Comparison of ENCODE assay signal across 9 mouse cellular contexts in the genomic region with DNA sequence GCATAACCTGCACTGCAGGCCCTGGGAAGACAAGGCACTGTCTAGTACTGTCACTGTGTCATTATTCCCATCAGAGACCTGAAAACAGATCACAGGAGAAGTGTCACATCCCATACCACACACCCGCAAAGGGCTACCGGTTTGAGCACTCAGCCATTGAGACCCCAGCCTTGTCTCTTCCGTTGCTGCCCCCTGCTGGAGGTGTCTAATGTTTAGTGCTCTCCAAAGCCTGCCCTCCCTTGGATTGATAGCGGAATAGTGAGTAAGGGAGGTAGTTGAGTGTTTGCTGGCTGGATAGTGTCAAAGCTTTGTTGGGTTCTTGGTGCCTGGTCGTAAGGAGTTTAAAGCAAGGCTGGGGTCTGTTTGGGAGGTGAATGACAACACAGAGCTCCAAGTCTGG.
DNase-seq lines count a peak whose midpoint lies in the region; ATAC-seq lines count a peak whose summit lies in the region.
"Had no signal": no experiment of that assay in that cellular context is flagged by ENCODE, and none has a peak within 500 bp of the region (broad histone marks: within the 10 kb centered on the region; RNA-seq: fewer than 3 reads in every experiment).

No protein-coding gene starts in this region.

- no peak overlapping the region for H3K9ac ChIP-seq in forebrain, embryonic 16.5 days (replicated peaks; ENCODE audit: low read depth, low read length)
- H3K9ac ChIP-seq: embryonic facial prominence, embryonic 15.5 days; midbrain, embryonic 12.5 days had no signal

- peak; percentile 91 for ATAC-seq in megakaryocyte progenitor cell, adult 5-6 weeks (replicated peaks; ENCODE audit: poor library complexity)
- ATAC-seq in forebrain, embryonic 16.5 days: no peak

- no peaks in the 10 kb centered on the region for H3K9me3 ChIP-seq in forebrain, embryonic 16.5 days (ENCODE audit: control insufficient read depth, low read length)
- H3K9me3 ChIP-seq: embryonic facial prominence, embryonic 15.5 days; midbrain, embryonic 12.5 days had no signal

- H3K27ac ChIP-seq in forebrain, embryonic 16.5 days (ENCODE audit: low read length): no peak overlapping the region
- H3K27ac ChIP-seq: midbrain, embryonic 12.5 days had no signal

- no peaks in the 10 kb centered on the region for H3K27me3 ChIP-seq in forebrain, embryonic 16.5 days (replicated peaks; ENCODE audit: control insufficient read depth, insufficient read depth, low read length)
- H3K27me3 ChIP-seq: embryonic facial prominence, embryonic 15.5 days had no signal

- H3K4me2 ChIP-seq in forebrain, embryonic 16.5 days (ENCODE audit: low read length): no peak overlapping the region
- H3K4me2 ChIP-seq: embryonic facial prominence, embryonic 15.5 days; midbrain, embryonic 12.5 days had no signal

- H3K4me1 ChIP-seq in forebrain, embryonic 16.5 days (replicated peaks; ENCODE audit: control insufficient read depth, insufficient read depth, low read length): no peaks in the 10 kb centered on the region
- H3K4me1 ChIP-seq: midbrain, embryonic 12.5 days had no signal

- no peak overlapping the region for H3K4me3 ChIP-seq in forebrain, embryonic 16.5 days (replicated peaks; ENCODE audit: low read length)
- H3K4me3 ChIP-seq: embryonic facial prominence, embryonic 15.5 days; midbrain, embryonic 12.5 days had no signal

- no peaks in the 10 kb centered on the region for H3K36me3 ChIP-seq in forebrain, embryonic 16.5 days (ENCODE audit: control insufficient read depth, insufficient read depth)
- H3K36me3 ChIP-seq: embryonic facial prominence, embryonic 15.5 days; midbrain, embryonic 12.5 days had no signal

- peak; percentile 69 for DNase-seq in layer of hippocampus, postnatal 10 days (ENCODE audit: low spot score in 2 of 2)
- DNase-seq in layer of hippocampus, postnatal 36 days: no peak
- DNase-seq in ES-CJ7 (ENCODE audit: low read depth, low spot score): peak; percentile 54
- DNase-seq in embryo, embryonic 10.5 days (ENCODE audit: low spot score): peak; percentile 66
- peak; percentile 68 to 77 for DNase-seq in kidney, postnatal 25 days

- 64% methylated on average over 5 of the region's 5 CpGs for WGBS in forebrain, embryonic 16.5 days

Comparison
In these comparisons a context has a peak if more than half of its experiments do, and no peak if none do; other contexts are left out.
1. DNase-seq: peak in layer of hippocampus, postnatal 10 days (2 of 2), ES-CJ7 (single experiment), embryo, embryonic 10.5 days (single experiment) and kidney, postnatal 25 days (2 of 2); none in layer of hippocampus, postnatal 36 days (0 of 2).